Mouse (Mus musculus) testis, adult 2 months (tissue): ENCODE measurements around the gene Tsg101. TPM values are rescaled to one million over a fixed set of nuclear protein-coding genes. Genes with fewer than 3 reads are reported as not detected.
A peak's percentile ranks its signal among the peaks of the same experiment; 100 is the strongest.

ENCODE experiments used
- H3K27ac ChIP-seq: fragments of 200-500 bp; 2 replicates; pipeline ENCODE4 v1.5.1; 2012; ENCODE audit warnings: low read depth, low read length; ENCODE audit not compliant: control insufficient read depth, insufficient read depth
- H3K27me3 ChIP-seq: fragments of 200-500 bp; 2 replicates; pipeline ENCODE4 v1.6.1; 2012; ENCODE audit warnings: mild to moderate bottlenecking, low read length, moderate library complexity; ENCODE audit not compliant: control insufficient read depth, insufficient read depth
- H3K36me3 ChIP-seq: fragments of 200-500 bp; 2 replicates; pipeline ENCODE4 v1.6.1; 2012; ENCODE audit warnings: mild to moderate bottlenecking, low read length; ENCODE audit not compliant: control insufficient read depth, insufficient read depth
- H3K4me1 ChIP-seq: fragments of 200-500 bp; 2 replicates; pipeline ENCODE4 v1.6.1; 2012; ENCODE audit warnings: low read length; ENCODE audit not compliant: control insufficient read depth, insufficient read depth
- H3K4me3 ChIP-seq: fragments of 200-500 bp; 2 replicates; pipeline ENCODE4 v1.5.1; 2012; ENCODE audit warnings: low read depth, mild to moderate bottlenecking, low read length, moderate library complexity, mixed read lengths; ENCODE audit not compliant: control insufficient read depth
- CTCF ChIP-seq: fragments of 200-500 bp; IDR thresholded peaks from 2 replicates; pipeline ENCODE4 v1.5.1; 2012; ENCODE audit warnings: low read depth, mild to moderate bottlenecking, inconsistent platforms, low read length, moderate library complexity; ENCODE audit not compliant: control insufficient read depth, insufficient read depth, insufficient replicate concordance
- POLR2A ChIP-seq: fragments of 200-500 bp; IDR thresholded peaks from 2 replicates; pipeline ENCODE4 v1.6.1; 2012; ENCODE audit warnings: low read depth, mild to moderate bottlenecking, inconsistent platforms, low read length, moderate library complexity; ENCODE audit not compliant: control insufficient read depth
- polyA plus RNA-seq: library from polyadenylated mRNA; depleted of rRNA; stranded (reverse); fragments of >200 nt; gene quantifications from 2 replicates; pipeline ENCODE4 v1.2.3, GENCODE M21; 2012; rRNA removed

Gene Tsg101
- 38.3 and 45.7 TPM in 2 replicates for polyA plus RNA-seq

DNA sequence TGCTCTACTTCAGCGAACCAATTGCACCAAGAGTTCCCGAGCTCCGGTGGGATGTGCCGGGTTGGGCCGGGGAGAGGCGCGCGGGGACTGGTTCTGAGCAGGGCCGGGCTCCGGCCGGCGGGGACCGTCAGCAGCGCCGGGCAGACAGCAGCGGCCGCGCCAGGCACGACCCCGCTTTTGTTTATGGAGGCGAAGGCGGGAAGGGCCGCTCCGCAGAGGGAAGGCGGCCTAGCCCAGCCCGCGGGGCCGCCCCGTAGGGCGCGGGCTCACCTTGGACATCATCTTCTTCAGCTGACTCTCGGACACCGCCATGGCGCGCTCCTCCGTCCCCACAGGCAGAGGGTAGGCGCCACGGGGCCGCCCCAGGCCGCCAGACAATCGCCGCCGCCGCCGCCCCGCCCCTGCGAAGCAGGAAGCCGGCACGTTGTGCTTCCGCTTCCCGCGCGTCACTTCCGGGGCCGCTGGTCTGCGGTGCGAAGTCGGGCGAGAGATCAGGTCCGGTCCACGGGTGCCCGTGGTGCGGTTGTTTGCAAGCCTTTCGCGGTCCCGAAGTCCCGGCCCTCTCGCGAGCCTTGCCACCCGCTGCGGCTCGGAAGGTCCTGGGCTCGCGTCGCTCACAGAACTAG is at the start of gene Tsg101:
Gene Tsg101, minus strand, starts transcription at position 419 of the 626 bp plus-strand sequence.
- peak within 1 kb of the TSS; percentile 100 for H3K4me3 ChIP-seq
- H3K27me3 ChIP-seq: no peaks in the 10 kb centered on the region
- H3K27ac ChIP-seq: peak within 1 kb of the TSS; percentile 98
- peaks cover 4% of the 10 kb centered on the region; the same call in 1 of the 2 replicates for H3K4me1 ChIP-seq
- no peaks in the 10 kb centered on the region for H3K36me3 ChIP-seq
- TF ChIP-seq CTCF (no peak), POLR2A (peak; percentile 94)

DNA sequence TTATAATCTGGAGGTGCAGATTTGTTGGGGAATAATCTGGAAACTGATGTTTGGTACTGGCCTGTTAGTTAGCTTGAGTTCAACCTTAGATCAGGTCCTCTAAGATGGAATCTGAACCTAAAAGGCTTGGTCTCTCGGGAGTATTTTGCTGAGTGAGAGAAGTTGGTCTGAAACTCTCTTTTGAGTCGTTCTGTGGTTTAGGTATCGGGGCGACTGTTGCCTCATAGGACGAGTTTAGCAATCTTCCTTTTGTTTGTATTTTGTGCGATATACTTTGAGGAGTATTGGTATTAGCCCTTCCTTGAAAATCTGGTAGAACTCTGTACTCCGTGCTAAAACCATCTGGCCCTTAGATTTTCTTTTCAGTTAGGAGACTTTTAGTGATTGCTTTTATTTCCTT is 44.3 kb upstream of the Tsg101 start:
- no peak overlapping the region for H3K4me3 ChIP-seq
- no peaks in the 10 kb centered on the region; the same call in 1 of the 2 replicates for H3K4me1 ChIP-seq
- no peaks in the 10 kb centered on the region for H3K36me3 ChIP-seq
- TF ChIP-seq POLR2A: no peak
- TF ChIP-seq CTCF: no peak
- H3K27ac ChIP-seq: no peak overlapping the region
- no peaks in the 10 kb centered on the region for H3K27me3 ChIP-seq

DNA sequence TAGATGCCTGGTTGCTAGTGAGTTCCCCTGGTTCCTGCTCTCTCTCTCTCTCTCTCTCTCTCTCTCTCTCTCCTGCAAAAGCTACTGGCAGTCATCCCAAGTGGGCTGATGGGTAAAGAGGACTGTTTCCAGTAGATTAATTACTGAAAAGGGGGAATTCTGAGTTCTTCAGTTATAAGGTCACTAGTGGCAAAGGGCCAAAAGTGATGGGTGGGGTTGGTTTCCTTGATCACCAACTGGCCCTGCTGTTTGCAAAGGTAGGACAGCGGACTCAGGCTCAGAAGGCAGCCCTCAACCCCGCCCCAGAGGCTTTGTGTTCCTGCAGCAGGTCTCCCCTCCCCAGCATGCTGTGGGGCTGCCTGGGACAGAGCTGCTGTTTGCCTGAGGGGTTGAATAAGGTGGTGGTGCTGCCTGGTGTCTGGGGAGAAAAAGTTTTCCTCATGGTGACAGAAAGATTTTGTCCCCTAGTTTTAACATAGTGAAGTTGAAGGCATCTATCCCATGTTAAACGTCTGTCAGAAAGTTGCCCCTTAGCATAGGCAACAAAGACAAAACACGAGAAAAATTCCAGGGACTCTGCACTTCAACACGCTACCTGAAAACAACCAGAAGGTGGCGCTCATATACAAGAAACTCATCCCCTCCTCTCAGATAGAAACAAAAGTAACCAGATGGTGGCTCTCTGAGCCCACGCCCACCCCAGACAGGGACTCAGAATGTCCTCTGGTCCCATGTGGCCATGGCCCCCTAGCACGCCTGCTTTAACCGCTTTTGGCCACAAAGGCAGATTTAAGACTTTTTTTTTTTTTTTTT is 43.2 kb upstream of the Tsg101 start:
- Histone ChIP-seq H3K27me3 (no peaks in the 10 kb centered on the region), H3K4me1 (peaks cover 4% of the 10 kb centered on the region), H3K4me3 (no peak overlapping the region), H3K36me3 (no peaks in the 10 kb centered on the region), H3K27ac (no peak overlapping the region)
- no peak for TF ChIP-seq POLR2A
- no peak for TF ChIP-seq CTCF

DNA sequence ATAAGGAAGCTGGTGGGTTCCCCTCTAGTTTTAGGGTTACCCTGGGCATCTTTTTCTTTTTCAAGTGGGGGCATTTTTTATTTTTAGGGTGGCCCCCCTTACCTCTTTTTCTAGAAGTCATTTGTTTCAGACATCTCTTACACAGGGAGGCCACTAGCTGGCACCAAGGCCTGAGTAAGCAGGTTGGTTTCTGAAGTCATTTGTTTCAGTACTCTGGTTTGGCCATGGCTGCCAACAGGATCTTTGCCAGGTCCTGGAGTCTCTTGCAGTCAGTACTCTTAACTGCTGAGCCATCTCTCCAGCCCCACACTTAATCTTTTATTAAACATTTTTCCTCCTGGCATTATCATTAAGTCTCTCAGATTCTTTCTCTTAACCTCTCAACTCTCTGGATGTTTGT is 42.4 kb upstream of the Tsg101 start:
- TF ChIP-seq CTCF: no peak
- TF ChIP-seq POLR2A: no peak
- peaks cover 6% of the 10 kb centered on the region for H3K4me1 ChIP-seq
- H3K4me3 ChIP-seq: no peak overlapping the region
- no peaks in the 10 kb centered on the region for H3K27me3 ChIP-seq
- H3K36me3 ChIP-seq: no peaks in the 10 kb centered on the region
- no peak overlapping the region for H3K27ac ChIP-seq

DNA sequence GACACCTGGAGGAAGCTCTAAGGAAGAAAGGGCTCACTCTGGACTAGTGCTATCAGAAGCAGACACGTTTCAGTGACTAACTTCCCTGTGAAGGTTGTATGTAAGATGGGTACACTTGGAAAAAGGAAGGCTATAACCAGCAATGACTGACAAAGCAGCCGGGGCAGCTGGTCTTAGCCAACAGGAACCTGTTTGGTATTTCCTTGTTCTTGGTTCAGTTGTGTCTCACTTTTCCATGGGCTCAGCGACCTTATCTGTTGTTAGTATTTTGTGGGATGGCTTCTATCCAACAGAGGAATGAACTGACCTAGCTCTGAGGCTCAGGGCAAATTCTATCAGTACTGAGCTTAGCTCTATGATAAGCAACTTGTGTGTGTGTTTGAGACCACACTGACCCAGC is 41.2 kb upstream of the Tsg101 start:
- H3K4me1 ChIP-seq: peaks cover 6% of the 10 kb centered on the region
- no peaks in the 10 kb centered on the region for H3K27me3 ChIP-seq
- no peaks in the 10 kb centered on the region for H3K36me3 ChIP-seq
- no peak overlapping the region for H3K27ac ChIP-seq
- H3K4me3 ChIP-seq: no peak overlapping the region
- no peak for TF ChIP-seq POLR2A
- no peak for TF ChIP-seq CTCF

DNA sequence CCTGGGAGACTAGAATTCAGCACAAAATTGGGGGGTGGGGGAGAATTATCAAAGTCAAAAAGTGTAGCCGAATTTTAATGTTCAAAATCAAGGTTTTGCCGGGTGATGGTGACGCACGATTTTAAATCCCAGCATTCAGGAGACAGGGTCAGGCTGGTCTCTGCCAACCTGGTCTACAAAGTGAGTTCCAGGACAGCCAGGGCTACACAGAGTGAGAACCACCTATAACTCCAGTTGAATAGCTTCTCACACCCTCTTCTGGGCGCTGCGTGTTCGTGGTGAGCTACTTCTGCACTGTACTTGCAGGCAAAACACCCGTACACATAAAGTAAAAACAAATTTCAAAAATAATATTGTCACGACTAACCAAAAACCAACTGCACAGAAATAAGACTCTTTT is 39.1 kb upstream of the Tsg101 start:
- no peaks in the 10 kb centered on the region for H3K27me3 ChIP-seq
- H3K27ac ChIP-seq: no peak overlapping the region
- H3K4me3 ChIP-seq: no peak overlapping the region
- H3K36me3 ChIP-seq: no peaks in the 10 kb centered on the region
- H3K4me1 ChIP-seq: peaks cover 6% of the 10 kb centered on the region
- TF ChIP-seq CTCF: no peak
- no peak for TF ChIP-seq POLR2A
